Mouse (Mus musculus) CH12.LX (cell line): Measurements from ENCODE around the gene Hip1.

ENCODE experiments used
- CTCF ChIP-seq, 2 experiments: IDR thresholded peaks in 1 of 2; conservative IDR thresholded peaks in 1 of 2; 2 replicates each; pipeline ENCODE4 v1.5.1; 2011 to 2012; ENCODE audit warnings: low read depth in 2 of 2, low read length in 2 of 2, improper control_type of control experiment in 1 of 2, inconsistent platforms in 1 of 2, mild to moderate bottlenecking in 1 of 2, moderate library complexity in 1 of 2
- GABPA ChIP-seq: IDR thresholded peaks from 2 replicates; pipeline ENCODE4 v1.6.1; 2012; ENCODE audit warnings: low read depth, low read length, improper control_type of control experiment, inconsistent platforms; ENCODE audit not compliant: insufficient replicate concordance
- POLR2A ChIP-seq: IDR thresholded peaks from 2 replicates; pipeline ENCODE4 v1.6.1; 2011; ENCODE audit warnings: low read depth, mild to moderate bottlenecking, improper control_type of control experiment, low read length
- TCF12 ChIP-seq: IDR thresholded peaks from 2 replicates; pipeline ENCODE4 v1.6.1; 2014; ENCODE audit warnings: low read depth, mild to moderate bottlenecking, inconsistent platforms, low read length, improper control_type of control experiment
- USF1 ChIP-seq: IDR thresholded peaks from 2 replicates; pipeline ENCODE4 v1.6.1; 2014; ENCODE audit warnings: low read depth, mild to moderate bottlenecking, inconsistent platforms, low read length, improper control_type of control experiment
- ZC3H11A ChIP-seq: IDR thresholded peaks from 2 replicates; pipeline ENCODE4 v1.6.1; 2012; ENCODE audit warnings: low read depth, mild to moderate bottlenecking, inconsistent platforms, low read length, improper control_type of control experiment

GRCm38 (mm10) chr5:135442430-135442829, 102.5 kb downstream of the Hip1 start:
- TF ChIP-seq USF1 = no peak
- TF ChIP-seq TCF12 = no peak
- no peak for TF ChIP-seq CTCF (conservative IDR thresholded peaks at IDR 0.05 in 1 of 2, IDR thresholded peaks at IDR 0.05 in 1 of 2; ENCODE audit: low read depth in 2 of 2, low read length in 2 of 2)
- TF ChIP-seq GABPA = no peak
- no peak for TF ChIP-seq POLR2A
- no peak for TF ChIP-seq ZC3H11A
